Mouse (Mus musculus) B cell, adult 2 months (primary cell): ENCODE data around the gene Ccdc188.

Experiments
- DNase-seq, 2 experiments: peaks; one replicate each; pipeline ENCODE4 v3.0.0; 2022

Ccdc188 gene

DNA sequence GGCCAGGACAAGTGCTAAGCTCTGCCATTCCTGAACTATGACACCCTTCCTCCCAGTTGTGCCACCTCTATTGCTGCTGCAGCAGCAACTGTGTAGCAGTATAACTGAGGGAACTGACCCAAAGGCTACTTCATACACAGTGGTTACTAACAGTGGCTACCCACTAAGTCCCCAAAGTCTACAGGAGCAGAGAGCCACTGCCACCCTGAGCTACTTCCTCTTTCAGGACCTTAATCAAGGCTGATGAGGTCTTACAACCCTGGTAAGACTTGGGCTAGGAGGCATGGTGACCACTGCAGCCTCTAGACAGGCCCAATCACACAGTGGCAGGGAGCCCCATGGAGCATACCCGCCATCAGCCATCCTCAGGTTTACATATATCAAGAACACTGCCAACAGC, 15.6 kb upstream of the Ccdc188 start:
- DNase-seq, result no peak

DNA sequence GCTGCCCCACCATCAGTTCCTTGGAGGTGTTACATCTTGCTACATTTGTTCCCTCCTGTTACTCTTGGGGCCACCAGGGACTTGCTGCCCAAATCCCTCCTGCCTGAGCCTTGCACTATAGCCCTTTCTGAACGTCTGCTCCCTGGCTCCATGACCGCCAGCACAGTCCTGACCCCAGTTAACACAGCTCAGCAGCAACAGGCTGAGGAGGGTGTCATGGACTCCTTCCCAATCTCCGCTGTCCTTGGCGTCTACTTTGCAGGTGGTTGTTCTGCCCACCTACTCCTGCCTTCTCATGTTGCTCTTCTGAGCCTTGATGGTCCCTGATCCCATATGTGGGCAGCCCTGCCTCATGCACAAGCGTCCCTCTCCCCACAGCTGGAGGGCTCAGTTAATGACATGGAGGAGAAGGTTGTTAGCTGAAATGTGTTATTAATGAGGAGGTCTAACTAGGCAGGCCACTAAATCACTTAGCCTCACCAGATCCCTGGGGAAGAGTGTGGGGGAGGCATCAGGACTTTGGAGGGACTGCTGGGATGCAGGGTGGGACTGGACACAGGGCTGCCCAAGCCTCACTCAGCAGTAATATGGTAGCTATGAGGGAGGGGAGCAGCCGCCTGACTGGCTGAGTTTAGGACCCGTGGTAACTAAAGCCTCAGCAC, 14.1 kb upstream of the Ccdc188 start:
- DNase-seq, result no peak

GRCm38 (mm10) chr16:18210701-18211416, 6.8 kb upstream of the Ccdc188 start:
- peak; percentile 73 to 76 for DNase-seq

- peak; percentile 85 to 86 for DNase-seq
Measured at GRCm38 (mm10) chr16:18211417-18212171, 6.1 kb upstream of the Ccdc188 start.

GRCm38 (mm10) chr16:18213689-18214088, 4.0 kb upstream of the Ccdc188 start:
- no peak for DNase-seq

DNA sequence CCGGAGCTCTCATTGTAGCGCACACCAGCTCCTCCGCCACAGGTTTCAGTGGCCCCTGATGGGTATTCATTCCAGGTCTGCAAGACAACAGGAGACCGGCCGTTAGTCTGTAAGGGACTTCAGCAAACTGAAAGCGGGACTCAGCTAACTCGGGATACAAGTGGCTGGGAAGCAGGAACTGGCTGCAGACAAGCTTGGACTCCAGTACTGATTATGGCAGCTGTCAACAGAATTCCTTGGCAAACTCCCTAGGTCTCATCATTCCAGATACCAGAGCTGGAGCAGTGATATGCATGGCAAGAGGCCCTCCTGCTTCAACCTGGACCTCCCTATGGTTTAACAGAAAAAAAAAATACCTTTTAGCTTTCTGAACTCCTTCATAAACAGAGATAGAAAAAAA, 2.8 kb upstream of the Ccdc188 start:
- DNase-seq, result no peak

- DNase-seq, result no peak
Measured at GRCm38 (mm10) chr16:18218580-18218996, 909 bp downstream of the Ccdc188 start.

- DNase-seq, result no peak
Measured at GRCm38 (mm10) chr16:18220001-18220400, 2.3 kb downstream of the Ccdc188 start.

DNA sequence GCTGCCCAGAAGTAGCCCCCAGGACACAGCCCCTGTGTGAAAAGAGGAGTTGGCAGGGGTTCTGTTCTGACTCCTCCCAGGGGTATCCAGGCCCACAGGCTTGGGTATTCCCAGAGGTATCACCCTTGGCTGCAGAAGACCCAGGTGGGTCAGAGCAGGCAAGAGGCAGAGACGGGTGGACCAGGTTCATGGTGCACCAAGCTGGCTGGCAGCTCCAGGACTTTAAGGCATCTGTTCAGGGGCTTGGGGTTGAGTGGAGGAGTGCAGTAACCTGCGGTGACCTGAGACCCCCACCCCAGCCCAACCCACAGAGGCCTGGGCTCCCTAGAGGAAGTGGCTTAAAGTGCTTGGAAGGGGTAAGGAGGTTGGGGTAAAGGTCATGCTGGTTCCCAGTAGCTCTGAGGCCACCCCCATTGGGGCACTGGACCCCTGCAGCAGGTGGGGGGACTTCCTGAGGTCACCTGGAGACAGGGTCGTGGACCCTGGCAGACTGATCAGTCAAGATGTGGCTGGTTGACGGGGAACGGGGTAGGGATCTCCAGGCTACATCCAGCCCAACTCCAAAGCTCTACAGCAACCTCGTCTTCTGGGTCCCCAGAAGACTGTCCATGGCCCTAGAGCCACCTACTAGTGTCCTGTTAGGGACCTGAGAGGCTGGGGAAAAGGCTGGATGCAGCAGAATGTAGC, 3.3 kb downstream of the Ccdc188 start:
- no peak for DNase-seq

GRCm38 (mm10) chr16:18221543-18221898, 3.8 kb downstream of the Ccdc188 start:
- DNase-seq, result peak; percentile 28 to 34

- DNase-seq, result no peak
Measured at GRCm38 (mm10) chr16:18222188-18222587, 4.5 kb downstream of the Ccdc188 start.

DNA sequence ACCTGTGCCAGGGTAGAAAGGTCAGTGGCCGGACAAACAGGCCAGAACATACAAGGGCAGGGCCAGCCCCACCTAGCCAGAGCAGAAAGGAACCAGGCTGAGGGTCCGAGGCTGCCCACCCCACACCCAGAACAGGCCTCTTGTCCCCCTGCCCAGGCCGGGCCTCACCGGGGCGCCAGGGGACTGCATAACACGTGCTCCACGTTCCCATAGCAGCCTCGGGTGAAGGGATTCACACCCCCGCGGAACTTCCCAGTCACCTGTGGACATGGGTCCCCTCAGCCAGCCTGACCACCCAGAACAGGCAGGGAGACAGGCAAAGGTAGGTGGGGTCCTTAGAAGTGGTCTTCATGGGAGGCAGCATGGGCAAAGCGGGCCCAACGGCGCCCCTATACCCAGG, 9.5 kb downstream of the Ccdc188 start:
- no peak for DNase-seq

GRCm38 (mm10) chr16:18227897-18228422, 10.3 kb downstream of the Ccdc188 start:
- DNase-seq, result no peak

DNA sequence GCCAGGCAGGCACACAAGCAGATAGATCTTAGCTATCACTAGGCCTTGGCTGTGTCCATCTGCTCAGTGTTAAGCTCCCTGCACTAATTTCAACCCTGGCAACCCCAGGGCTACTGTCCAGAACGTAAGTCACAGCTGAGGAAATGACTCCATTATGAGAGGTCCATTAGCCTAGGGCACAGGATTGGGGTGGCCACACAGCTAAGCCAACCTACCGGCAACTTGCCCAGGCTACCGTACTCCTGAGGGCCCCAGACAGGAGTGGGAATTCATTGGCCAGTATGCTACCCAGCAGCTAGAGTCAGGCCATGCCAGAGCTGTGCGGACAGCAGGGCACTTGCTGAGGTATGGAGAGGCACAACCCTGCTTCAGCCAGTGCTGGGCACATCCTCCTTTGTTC, 11.2 kb downstream of the Ccdc188 start:
- DNase-seq, result no peak

DNA sequence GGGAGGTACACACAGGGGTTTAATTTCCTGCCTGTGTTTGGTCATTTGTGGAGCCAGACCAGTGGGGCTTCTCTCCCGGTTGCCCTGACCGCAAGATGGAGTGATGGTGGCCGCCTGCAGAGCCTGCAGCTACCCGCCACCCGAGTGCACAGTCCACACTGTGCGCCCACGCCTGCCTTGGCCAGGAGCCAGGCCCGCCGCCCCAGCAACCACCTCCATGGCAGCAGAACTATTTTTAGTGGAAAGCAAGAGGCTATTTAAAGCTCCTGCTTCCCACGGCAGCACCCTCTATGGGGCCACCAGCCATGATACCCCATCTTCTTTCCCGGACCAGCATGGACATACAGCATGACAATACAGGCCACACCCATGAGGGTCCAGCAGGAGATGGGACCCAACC, 11.9 kb downstream of the Ccdc188 start:
- DNase-seq, result no peak

DNA sequence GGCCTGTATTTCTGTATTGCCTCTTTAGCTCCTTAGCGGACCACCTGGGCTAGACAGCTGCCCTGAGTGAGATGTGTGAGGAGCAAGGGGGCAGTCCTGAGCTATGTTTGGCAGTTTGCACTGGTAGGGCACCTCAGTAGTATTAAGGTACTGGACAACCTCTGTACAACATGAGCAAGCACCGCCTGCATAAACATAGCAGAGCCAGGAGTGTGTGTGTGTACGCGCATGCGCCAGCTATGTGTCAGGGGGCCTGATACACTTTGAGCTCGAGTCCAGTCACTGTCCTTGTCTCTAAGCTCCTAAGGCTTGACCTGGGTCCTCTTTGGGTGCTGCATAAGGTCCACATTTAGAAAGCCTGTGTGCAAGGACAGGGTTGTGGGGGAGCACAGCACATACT, 12.9 kb downstream of the Ccdc188 start:
- DNase-seq, result no peak

DNA sequence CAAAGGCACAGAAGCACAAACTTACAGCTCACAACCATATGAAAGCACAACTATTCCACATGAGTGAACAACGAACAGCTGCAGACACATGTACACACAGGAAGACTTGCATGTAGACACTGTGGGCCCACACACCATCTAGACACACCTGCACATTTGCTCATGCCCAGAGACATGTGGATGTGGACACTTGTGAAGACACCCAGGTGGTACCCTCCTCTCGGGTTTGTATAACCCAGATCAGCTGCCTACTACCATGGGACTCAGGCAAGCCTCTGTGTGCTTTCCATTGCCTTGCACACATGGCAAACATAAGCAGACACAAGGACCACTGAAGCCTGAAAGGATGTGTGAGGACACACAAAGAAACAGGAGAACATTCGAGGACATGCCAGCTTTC, 13.4 kb downstream of the Ccdc188 start:
- DNase-seq, result no peak

GRCm38 (mm10) chr16:18231451-18231850, 13.8 kb downstream of the Ccdc188 start:
- no peak for DNase-seq

- no peak for DNase-seq
Measured at GRCm38 (mm10) chr16:18233451-18233850, 15.8 kb downstream of the Ccdc188 start.

GRCm38 (mm10) chr16:18233919-18234670, 16.4 kb downstream of the Ccdc188 start:
- peak in 1 of 2 experiments; percentile 27 for DNase-seq

GRCm38 (mm10) chr16:18234671-18235388, 17.2 kb downstream of the Ccdc188 start, which contains the start of gene Zdhhc8:
Zdhhc8 (minus strand) TSS chr16:18235136.
- peak; percentile 57 to 58 for DNase-seq
